Mouse (Mus musculus) cerebellum, postnatal 25 days (tissue): ENCODE results near the gene Mterf4.
A peak's percentile ranks its signal among the peaks of the same experiment; 100 is the strongest.
"Not testable (repeated sequence)": the region's sequence is repeated elsewhere in the genome, so short reads cannot be mapped to it uniquely, and the experiment has no call there.

Experiments used
- DNase-seq, 2 experiments: peaks; one replicate each; pipeline ENCODE4 v3.0.0; 2021; ENCODE audit warnings: mixed read lengths in 2 of 2

The Mterf4 gene

GRCm38 (mm10) chr1:93305581-93306337, at the start of gene Mterf4:
TSS of gene Mterf4 (minus strand) at chr1:93305915.
- peak; percentile 88 to 91 for DNase-seq

- DNase-seq: peak; percentile 54 to 71
Measured at GRCm38 (mm10) chr1:93352724-93353123, 47.0 kb upstream of the Mterf4 start.

GRCm38 (mm10) chr1:93349701-93350100, 44.0 kb upstream of the Mterf4 start:
- DNase-seq: no peak

GRCm38 (mm10) chr1:93347176-93347575, 41.5 kb upstream of the Mterf4 start:
- DNase-seq: no peak

- DNase-seq: peak; percentile 94 to 96
Measured at GRCm38 (mm10) chr1:93343504-93344047, 37.9 kb upstream of the Mterf4 start.

GRCm38 (mm10) chr1:93342648-93343503, 37.2 kb upstream of the Mterf4 start, which contains the start of the genes Ppp1r7 and Pask:
TSS of gene Ppp1r7 (plus strand) at chr1:93342854.
TSS of gene Pask (minus strand) at chr1:93343482.
- DNase-seq: peak; percentile 95 to 97

GRCm38 (mm10) chr1:93334621-93335020, 28.9 kb upstream of the Mterf4 start:
- DNase-seq: no peak

- DNase-seq: no peak
Measured at GRCm38 (mm10) chr1:93326446-93326845, 20.7 kb upstream of the Mterf4 start.

- no peak for DNase-seq
Measured at GRCm38 (mm10) chr1:93323973-93324372, 18.3 kb upstream of the Mterf4 start.

- DNase-seq: peak in 1 of 2 experiments; percentile 18
Measured at GRCm38 (mm10) chr1:93300578-93300977, 5.1 kb downstream of the Mterf4 start.

GRCm38 (mm10) chr1:93299791-93300190, 5.9 kb downstream of the Mterf4 start:
- DNase-seq: no peak

GRCm38 (mm10) chr1:93294491-93294890, 11.2 kb downstream of the Mterf4 start:
- DNase-seq: not testable (repeated sequence)

GRCm38 (mm10) chr1:93292006-93292405, 13.7 kb downstream of the Mterf4 start:
- no peak for DNase-seq

GRCm38 (mm10) chr1:93291591-93291990, 14.1 kb downstream of the Mterf4 start:
- DNase-seq: no peak

- DNase-seq: no peak
Measured at GRCm38 (mm10) chr1:93290956-93291355, 14.8 kb downstream of the Mterf4 start.

GRCm38 (mm10) chr1:93289678-93290214, 16.0 kb downstream of the Mterf4 start:
- no peak for DNase-seq

GRCm38 (mm10) chr1:93277041-93277440, 28.7 kb downstream of the Mterf4 start:
- DNase-seq: peak; percentile 48 to 66

GRCm38 (mm10) chr1:93275561-93275960, 30.2 kb downstream of the Mterf4 start:
- no peak for DNase-seq

- DNase-seq: no peak
Measured at GRCm38 (mm10) chr1:93272409-93272821, 33.3 kb downstream of the Mterf4 start.

GRCm38 (mm10) chr1:93271751-93272150, 34.0 kb downstream of the Mterf4 start:
- no peak for DNase-seq

- no peak for DNase-seq
Measured at GRCm38 (mm10) chr1:93270516-93271240, 35.0 kb downstream of the Mterf4 start.

GRCm38 (mm10) chr1:93268246-93268645, 37.5 kb downstream of the Mterf4 start:
- no peak for DNase-seq
